Mouse (Mus musculus): ENCODE measurements around the gene Cmya5.
"Not testable (repeated sequence)": the region's sequence is repeated elsewhere in the genome, so short reads cannot be mapped to it uniquely, and the experiment has no call there.

The Cmya5 gene

DNA sequence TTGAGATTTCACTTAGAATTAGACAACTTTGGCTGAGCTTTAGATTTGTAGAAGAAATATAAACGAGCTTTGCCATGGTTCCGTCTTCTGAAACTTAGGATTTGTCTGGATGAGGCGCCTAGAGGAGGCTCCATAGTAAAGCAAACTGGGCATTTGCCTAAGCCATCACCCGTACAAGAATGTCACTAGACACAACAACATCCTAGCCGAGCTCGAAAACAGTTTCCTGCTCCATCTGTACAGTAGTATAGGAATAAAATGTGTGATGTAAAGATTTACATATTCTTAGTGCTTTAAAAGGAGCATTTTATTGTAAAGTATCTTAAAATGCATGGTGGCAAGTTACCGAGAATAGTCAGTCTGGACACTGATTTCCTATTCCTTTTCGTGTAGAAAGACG is 22.2 kb downstream of the Cmya5 start:
- DNase-seq (ENCODE audit: low spot score in 2 of 2) = no peak

GRCm38 (mm10) chr13:93117241-93117640 is 27.3 kb downstream of the Cmya5 start:
- no peak for DNase-seq (ENCODE audit: low spot score in 2 of 2)

- no peak for DNase-seq (ENCODE audit: low spot score in 2 of 2)
Observed at GRCm38 (mm10) chr13:93102340-93103090, 42.0 kb downstream of the Cmya5 start.

DNA sequence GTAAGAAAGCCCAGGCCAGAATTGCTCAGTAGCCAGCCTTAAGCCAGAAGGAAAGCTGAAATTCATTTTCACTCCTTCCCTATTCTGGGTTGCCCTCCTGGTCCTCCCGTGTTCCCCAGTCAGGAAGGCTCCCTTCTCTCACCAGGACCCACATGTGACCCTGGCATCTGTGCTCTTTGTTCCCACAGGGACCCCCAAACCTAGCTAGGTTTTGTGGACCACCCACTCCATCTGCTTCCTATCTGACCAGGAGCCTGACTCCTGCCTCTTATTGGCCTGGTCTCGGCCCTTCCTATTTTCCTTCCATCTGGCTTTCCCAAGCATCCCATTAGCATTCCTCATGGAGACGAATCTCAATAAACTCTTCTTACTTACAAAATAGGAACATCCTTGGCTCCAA is 45.9 kb downstream of the Cmya5 start:
- no peak for DNase-seq (ENCODE audit: low spot score in 2 of 2)

DNA sequence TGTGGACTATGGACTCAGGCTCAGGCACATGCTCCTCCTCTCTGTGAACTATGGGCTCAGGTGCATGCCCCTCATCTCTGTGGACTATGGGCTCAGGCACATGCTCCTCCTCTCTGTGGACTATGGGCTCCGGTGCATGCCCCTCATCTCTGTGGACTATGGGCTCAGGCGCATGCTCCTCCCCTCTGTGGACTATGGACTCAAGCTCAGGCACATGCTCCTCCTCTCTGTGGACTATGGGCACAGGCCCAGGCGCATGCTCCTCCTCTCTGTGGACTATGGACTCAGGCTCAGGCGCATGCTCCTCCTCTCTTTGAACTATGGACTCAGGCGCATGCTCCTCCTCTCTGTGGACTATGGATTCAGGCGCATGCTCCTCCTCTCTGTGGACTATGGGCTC is 47.9 kb downstream of the Cmya5 start:
- no peak for DNase-seq (ENCODE audit: low spot score in 2 of 2)

DNA sequence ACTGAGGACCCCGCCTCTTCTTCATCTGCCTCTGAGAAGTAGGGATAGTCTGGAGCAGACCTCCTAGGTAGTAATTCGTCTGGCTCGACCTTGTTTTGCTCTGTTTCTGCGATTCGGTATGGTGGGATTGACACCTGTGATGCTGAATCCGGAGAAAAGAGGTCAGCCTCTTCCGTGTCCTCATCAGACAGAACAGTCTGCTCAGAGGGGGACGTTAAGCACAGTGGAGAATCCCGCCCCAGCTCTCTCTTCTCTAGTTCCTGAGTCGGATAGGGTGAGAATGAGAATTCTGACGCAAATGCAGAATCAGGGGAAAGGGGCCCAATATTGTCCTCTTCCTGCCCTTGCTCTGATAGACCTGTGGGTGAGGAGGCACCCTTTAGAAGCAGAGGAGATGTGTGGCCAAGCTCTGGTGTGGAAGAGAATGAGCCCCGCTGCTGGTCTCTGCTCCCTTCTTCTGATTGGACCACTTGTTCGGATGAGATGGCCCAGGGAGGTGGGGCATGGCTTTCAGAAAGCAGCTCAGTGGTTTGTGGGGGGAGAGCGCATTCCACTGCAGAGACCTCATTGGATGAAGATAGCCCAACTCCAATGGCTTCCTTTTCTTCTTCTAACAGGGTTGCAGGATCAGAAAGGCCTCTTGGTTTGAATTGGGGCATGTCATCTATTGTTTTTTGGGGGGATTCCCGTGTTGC is 49.3 kb downstream of the Cmya5 start:
- no peak for DNase-seq (ENCODE audit: low spot score in 2 of 2)

DNA sequence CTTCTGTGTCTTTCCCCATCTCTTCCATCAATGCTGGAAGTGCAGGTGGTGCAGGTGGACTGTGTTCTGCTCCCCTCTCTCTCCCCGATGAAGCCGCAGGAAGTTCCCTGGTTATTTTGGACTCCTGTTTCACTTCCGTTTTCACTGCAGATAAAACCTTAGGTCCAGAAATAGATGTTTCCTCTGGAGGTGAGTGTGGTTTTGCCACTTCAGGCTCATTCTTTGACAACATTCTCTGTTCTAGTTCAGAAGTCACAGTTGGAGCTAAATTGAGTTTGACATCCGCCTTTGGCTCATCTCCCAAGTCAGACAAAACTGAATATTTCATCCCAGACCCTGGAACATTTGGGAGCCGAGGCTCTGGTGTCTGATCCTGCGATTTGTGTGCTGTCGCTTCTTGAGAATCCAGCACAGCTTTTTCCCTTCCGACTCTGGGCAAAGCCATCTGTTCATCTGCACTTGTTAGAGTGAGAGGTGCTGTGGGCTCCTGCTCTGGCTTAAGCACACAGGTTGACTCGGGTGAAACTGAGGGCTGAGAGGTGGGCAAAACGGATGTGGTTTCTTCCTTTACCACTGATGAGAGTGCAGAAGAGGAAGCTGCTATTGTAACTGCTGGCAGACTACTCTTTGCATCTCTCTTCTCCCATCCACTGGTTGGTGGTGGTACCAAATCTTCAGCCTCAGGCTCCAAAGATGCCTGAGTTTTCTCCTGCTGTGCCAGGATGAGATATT is 50.2 kb downstream of the Cmya5 start:
- DNase-seq (ENCODE audit: low spot score in 2 of 2) = no peak

DNA sequence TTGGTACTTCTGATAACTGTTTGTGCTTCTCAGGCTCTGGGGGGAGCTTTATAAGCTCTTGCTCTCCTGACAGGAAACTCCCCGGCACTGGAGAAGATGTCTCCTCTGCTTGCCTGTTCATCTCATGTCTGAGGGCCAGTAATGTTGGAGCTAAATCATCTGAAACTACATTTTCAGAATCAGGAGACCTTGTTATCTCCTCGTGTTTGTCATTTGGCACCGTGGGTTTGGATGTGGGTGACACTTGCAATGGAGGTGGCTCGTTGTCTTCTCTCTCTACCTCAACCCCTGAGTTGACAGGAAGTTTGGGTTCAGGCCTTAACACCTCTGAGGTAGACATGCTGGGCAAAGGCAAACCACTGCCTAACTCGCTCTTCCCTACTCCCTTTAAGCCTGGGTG is 50.8 kb downstream of the Cmya5 start:
- DNase-seq (ENCODE audit: low spot score in 2 of 2) = no peak

- DNase-seq (ENCODE audit: low spot score in 2 of 2) = no peak
Observed at GRCm38 (mm10) chr13:93092916-93093429, 51.6 kb downstream of the Cmya5 start.

GRCm38 (mm10) chr13:93091866-93092455 is 52.6 kb downstream of the Cmya5 start:
- no peak for DNase-seq (ENCODE audit: low spot score in 2 of 2)

- DNase-seq (ENCODE audit: low spot score in 2 of 2) = no peak
Observed at GRCm38 (mm10) chr13:93091176-93091575, 53.3 kb downstream of the Cmya5 start.

DNA sequence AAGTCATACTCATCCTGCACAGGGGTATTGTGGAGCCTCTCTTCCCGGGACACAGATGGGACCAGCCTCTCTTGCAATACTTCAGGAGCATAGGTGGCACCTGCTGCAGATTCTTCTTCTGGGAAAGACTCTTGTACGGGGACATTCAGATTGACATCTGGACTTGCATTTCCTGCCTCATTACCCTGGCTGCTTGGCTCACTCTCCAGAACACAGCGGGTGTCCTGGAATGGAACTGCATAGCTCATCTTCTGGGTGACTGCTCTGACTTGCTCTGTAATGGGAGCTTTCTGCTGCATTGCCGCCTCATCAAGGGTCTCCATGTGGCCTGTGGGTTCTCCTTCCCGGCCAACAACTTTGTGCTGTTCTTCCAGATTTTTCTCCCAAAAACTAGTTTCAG is 55.0 kb downstream of the Cmya5 start:
- no peak for DNase-seq (ENCODE audit: low spot score in 2 of 2)

- no peak for DNase-seq (ENCODE audit: low spot score in 2 of 2)
Observed at GRCm38 (mm10) chr13:93085711-93086110, 58.8 kb downstream of the Cmya5 start.

GRCm38 (mm10) chr13:93082324-93082723 is 62.2 kb downstream of the Cmya5 start:
- not testable (repeated sequence) for DNase-seq (ENCODE audit: low spot score in 2 of 2)

- no peak for DNase-seq (ENCODE audit: low spot score in 2 of 2)
Observed at GRCm38 (mm10) chr13:93080859-93081258, 63.7 kb downstream of the Cmya5 start.

DNA sequence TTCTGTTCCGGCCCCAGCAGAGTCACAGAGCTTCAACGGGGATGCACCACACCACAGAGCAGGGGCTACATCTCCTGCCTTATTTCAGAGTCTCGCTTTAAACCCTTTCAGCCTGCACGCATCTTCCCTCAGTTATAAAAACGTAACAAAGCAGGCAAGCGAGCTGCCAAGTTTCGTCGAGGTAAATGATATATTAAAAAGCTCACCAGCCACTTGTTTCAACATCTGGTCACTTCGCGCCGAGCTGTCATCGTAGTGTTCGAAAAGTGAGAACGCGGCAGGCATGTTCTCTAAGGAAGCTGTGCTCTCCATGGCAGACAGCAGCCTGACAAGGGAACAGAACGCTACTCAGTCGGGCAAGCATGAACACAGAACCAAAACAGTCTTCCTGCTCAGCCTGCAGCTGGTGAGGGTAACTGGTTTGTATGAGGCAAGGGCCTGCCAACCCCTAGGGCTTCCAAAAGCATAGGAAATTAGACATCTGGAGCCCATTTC is 70.3 kb downstream of the Cmya5 start:
- peak; percentile 23 to 28 for DNase-seq (ENCODE audit: low spot score in 2 of 2)

DNA sequence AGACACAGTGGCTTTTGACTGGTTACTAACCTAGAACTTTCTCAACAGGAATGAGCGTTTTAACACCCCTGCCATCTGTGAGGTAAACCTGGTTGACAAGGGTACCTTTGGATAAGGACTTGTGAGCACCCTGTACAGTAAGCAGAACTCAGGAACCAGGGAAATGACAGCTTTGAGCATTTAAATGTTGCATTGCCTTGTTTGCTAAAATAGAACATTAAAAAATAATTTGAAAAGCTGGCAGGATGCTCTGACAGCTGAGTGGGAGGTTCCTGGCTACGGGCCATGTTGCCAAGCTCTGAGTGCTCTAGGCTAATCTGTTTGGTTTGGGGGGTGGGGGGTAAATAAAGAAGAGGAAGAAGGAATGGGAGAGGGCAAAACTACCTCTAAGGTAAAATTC is 70.9 kb downstream of the Cmya5 start:
- DNase-seq (ENCODE audit: low spot score in 2 of 2) = peak in 1 of 2 experiments; percentile 48

DNA sequence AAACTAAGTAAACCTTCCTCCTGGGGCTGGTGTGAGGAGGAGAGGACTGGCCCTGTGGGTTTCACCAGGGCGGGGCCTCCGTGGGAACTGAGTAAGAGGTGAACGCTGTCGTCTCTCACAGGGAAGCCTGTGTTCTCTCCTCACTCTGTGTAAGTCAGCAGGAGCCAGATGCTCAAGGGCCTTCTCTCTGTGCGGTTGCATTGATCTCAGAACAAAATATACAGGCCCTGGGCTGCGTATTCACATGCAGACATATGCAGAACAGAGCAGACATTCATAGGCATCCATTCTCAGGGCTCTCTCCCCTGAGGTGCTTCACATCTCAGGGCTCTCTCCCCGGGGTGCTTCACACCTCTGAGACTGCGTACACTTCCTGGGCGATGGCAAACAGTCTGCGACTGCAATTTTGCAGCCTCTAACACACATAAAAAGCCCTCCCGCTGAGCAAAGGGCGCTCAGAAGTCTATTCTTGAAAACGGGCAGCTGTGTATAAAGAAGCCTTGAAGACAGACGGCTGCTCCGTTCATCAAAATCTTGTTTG is 71.6 kb downstream of the Cmya5 start:
- no peak for DNase-seq (ENCODE audit: low spot score in 2 of 2)

DNA sequence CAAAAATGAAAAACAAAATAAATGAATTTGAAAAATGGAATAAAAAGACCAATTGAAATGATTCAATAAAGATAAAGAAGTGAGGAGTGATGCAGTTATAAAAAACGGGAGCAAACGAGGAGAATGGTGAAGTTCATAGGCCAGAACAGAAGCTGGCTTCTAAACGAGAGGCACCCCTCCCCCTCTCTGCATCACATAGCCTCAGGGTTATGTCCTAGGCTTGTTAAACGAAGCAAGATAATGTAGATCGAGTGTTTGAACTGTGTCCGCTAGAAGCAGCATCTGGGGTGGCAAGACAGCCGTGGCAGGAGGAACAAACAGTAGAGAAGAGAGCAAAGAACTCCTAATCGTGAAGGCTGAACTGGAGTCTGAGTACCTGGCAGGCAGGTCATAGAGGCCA is 74.1 kb downstream of the Cmya5 start:
- no peak for DNase-seq (ENCODE audit: low spot score in 2 of 2)

DNA sequence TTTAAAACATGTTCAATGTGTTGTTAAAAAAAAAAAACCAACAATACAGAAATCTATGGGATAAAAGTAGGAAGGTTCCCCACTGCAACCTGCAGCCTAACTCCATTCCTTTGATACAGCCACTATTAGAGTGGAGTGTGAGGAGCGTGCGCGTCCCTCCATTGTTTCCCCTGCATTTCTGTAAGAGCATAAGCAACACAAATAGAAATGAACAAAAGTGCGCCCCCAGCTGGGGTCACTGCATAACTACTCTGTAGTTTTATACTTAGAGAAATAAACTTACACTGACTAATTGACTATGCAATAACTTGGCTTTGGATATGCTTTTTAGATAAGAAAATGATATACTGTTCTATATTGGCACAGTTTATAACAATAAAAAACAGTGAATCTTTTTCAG is 75.0 kb downstream of the Cmya5 start:
- no peak for DNase-seq (ENCODE audit: low spot score in 2 of 2)

GRCm38 (mm10) chr13:93068353-93068752 is 76.2 kb downstream of the Cmya5 start:
- DNase-seq (ENCODE audit: low spot score in 2 of 2) = no peak
